Mouse (Mus musculus): ENCODE data around the gene Stip1.

GRCm38 (mm10) chr19:7084734-7085133, 45.0 kb upstream of the Stip1 start:
- no peak for TF ChIP-seq CTCF (IDR thresholded peaks at IDR 0.05; ENCODE audit: extremely low read depth, insufficient read depth, insufficient read length, insufficient replicate concordance)
- no peak for TF ChIP-seq POLR2A (IDR thresholded peaks at IDR 0.05; ENCODE audit: low read depth, low read length)

All from spleen, adult 2 months (tissue).